Mouse (Mus musculus) kidney, adult 10 weeks (tissue): ENCODE results near the gene Fkbpl. TPM values are rescaled to one million over a fixed set of nuclear protein-coding genes. Genes with fewer than 3 reads are reported as not detected.

ENCODE experiments used
- polyA plus RNA-seq: library from polyadenylated mRNA; stranded (reverse); fragments of 350-450 nt; fragmentation: Illumina TruSeq; extraction: RNeasy Lipid Tissue Mini Kit (QIAGEN cat#74804); gene quantifications from one replicate; pipeline ENCODE4 v1.2.3, GENCODE M21; 2014; ENCODE audit warnings: low read depth, low replicate concordance

Gene Fkbpl
- 5.5 TPM for polyA plus RNA-seq

GRCm38 (mm10) chr17:34644608-34645007 lies at the start of gene Fkbpl:
Gene Fkbpl (plus strand): TSS chr17:34644764.

GRCm38 (mm10) chr17:34597566-34598095 lies 46.9 kb upstream of the Fkbpl start, which contains the start of gene Ager:
Gene Ager (plus strand): TSS chr17:34597862.

GRCm38 (mm10) chr17:34603375-34604060 lies 41.0 kb upstream of the Fkbpl start, which contains the start of gene Rnf5:
Gene Rnf5 (minus strand): TSS chr17:34603690.

GRCm38 (mm10) chr17:34604061-34604508 lies 40.5 kb upstream of the Fkbpl start, which contains the start of gene Agpat1:
Gene Agpat1 (plus strand): TSS chr17:34604262.

GRCm38 (mm10) chr17:34615871-34616270 lies 28.7 kb upstream of the Fkbpl start, which contains the start of gene Egfl8:
Gene Egfl8 (minus strand): TSS chr17:34615971.

GRCm38 (mm10) chr17:34627943-34628643 lies 16.5 kb upstream of the Fkbpl start, which contains the start of gene Ppt2:
Gene Ppt2 (minus strand): TSS chr17:34628510.

GRCm38 (mm10) chr17:34629221-34629751 lies 15.3 kb upstream of the Fkbpl start, which contains the start of gene Prrt1:
Gene Prrt1 (plus strand): TSS chr17:34629533.

GRCm38 (mm10) chr17:34646906-34647787 lies 2.6 kb downstream of the Fkbpl start, which contains the start of gene Atf6b:
Gene Atf6b (plus strand): TSS chr17:34647146.

GRCm38 (mm10) chr17:34670235-34670634 lies 25.7 kb downstream of the Fkbpl start, which contains the start of gene Tnxb:
Gene Tnxb (plus strand): TSS chr17:34670535.

Other genes with a start within 250 kb of the Fkbpl start
- gene BC051142, start 245.9 kb upstream of the Fkbpl start, polyA plus RNA-seq, result 1.9 TPM
- gene Btnl4, start 167.4 kb upstream of the Fkbpl start, polyA plus RNA-seq, result not detected
- not detected for gene Btnl6, start 127.4 kb upstream of the Fkbpl start, polyA plus RNA-seq
- 0.93 TPM for gene Notch4, start 80.5 kb upstream of the Fkbpl start, polyA plus RNA-seq
- 3.8 TPM for gene Gpsm3, start 55.0 kb upstream of the Fkbpl start, polyA plus RNA-seq
- gene Pbx2, start 53.5 kb upstream of the Fkbpl start, polyA plus RNA-seq, result 11.4 TPM
- not detected for gene Ager, start 46.9 kb upstream of the Fkbpl start, polyA plus RNA-seq
- 49.6 TPM for gene Rnf5, start 41.1 kb upstream of the Fkbpl start, polyA plus RNA-seq
- 2.9 TPM for gene Agpat1, start 40.5 kb upstream of the Fkbpl start, polyA plus RNA-seq
- not detected for gene Egfl8, start 28.8 kb upstream of the Fkbpl start, polyA plus RNA-seq
- gene Ppt2, start 16.3 kb upstream of the Fkbpl start, polyA plus RNA-seq, result 7.2 TPM
- gene Prrt1, start 15.2 kb upstream of the Fkbpl start, polyA plus RNA-seq, result 0.57 TPM
- gene Atf6b, start 2.4 kb downstream of the Fkbpl start, polyA plus RNA-seq, result 1.8 TPM
- gene Tnxb, start 25.8 kb downstream of the Fkbpl start, polyA plus RNA-seq, result not detected
- not detected for gene C4b, start 99.1 kb downstream of the Fkbpl start, polyA plus RNA-seq
- not detected for gene Cyp21a1, start 159.8 kb downstream of the Fkbpl start, polyA plus RNA-seq
- gene Stk19, start 192.2 kb downstream of the Fkbpl start, polyA plus RNA-seq, result 2.6 TPM
- 3.0 TPM for gene Dxo, start 192.3 kb downstream of the Fkbpl start, polyA plus RNA-seq
- 2.3 TPM for gene Skiv2l, start 205.4 kb downstream of the Fkbpl start, polyA plus RNA-seq
- 1.4 TPM for gene Nelfe, start 205.6 kb downstream of the Fkbpl start, polyA plus RNA-seq
- 38.0 TPM for gene Cfb, start 217.8 kb downstream of the Fkbpl start, polyA plus RNA-seq
- 1.5 TPM for gene Zbtb12, start 234.7 kb downstream of the Fkbpl start, polyA plus RNA-seq
- gene Gm20547, start 237.3 kb downstream of the Fkbpl start, polyA plus RNA-seq, result 16.3 TPM